Mouse (Mus musculus): ENCODE measurements around the gene Ide. TPM values are rescaled to one million over a fixed set of nuclear protein-coding genes. Genes with fewer than 3 reads are reported as not detected.

Ide gene
- total and polyA plus RNA-seq, 3 experiments, result 32.6 to 87.5 (median 76.8) TPM

DNA sequence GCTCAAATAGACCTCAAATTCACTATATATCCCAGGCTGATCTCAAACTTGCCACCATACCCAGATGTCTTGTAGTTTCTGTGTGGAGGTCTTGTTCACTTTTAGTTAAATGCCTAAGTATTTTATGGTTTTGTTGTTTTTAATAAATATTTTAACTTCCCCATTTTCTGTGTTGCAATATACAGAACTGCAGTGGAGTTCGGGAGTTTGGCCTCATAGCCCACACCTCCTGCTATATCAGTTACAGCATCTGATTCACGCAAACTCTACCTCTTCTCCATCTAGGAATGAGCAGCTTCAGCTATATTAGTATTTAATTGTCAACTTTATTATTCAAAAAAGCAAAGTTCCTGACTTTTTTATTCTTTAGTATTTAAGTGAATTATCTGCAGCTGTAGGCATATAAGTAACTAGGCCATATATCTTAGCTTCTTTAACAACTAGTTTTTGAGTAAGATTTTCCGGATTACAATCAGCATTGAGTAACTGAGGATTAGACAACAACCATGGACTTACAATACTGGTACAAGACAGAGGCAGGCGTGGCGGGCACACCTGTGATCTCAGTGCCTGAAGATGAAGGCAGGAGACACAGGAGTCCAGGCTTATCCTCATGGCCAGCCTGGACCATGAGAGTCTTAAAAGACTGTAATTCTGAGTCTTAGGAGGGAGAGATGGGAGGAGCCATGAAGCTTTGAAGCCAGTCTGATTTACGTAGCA is 29.7 kb downstream of the Ide start:
- peaks cover 0 to 15% of the 10 kb centered on the region in 2 experiments; a peak in 3 of 4 replicates for H3K36me3 ChIP-seq (ENCODE audit: control insufficient read depth in 1 of 2, insufficient read depth in 2 of 2, low read length in 2 of 2)

DNA sequence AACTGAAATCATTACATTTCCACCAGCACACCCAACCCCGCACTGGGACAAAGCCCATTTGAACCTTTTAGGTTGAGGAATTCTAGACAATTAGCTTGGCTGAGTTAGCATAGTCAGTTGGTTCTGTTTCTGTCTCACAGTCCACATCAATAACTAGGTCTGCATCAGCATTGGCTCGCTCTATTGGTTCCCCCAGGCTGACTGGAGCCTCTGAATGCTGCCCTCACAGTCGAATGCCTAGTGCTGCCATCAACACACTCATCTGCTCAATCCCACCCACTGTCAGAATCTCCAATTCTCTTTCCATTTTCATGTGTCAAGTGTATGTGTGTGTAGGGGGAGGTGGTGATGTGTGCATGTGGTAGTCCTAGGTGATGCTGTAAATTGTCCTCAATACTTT is 31.5 kb downstream of the Ide start:
- Histone ChIP-seq H3K27ac (ENCODE audit: control insufficient read depth, low read depth, low read length) (no peak overlapping the region), H3K36me3 (ENCODE audit: control insufficient read depth in 1 of 2, insufficient read depth in 2 of 2, low read length in 2 of 2) (peaks cover 0 to 12% of the 10 kb centered on the region in 2 experiments; a peak in 3 of 4 replicates)

More for the DNA sequence above, 29.7 kb downstream of the Ide start:
- TF ChIP-seq ZC3H11A (IDR thresholded peaks at IDR 0.05; ENCODE audit: low read depth, low read length) (no peak), MAX (IDR thresholded peaks at IDR 0.05; ENCODE audit: low read length) (no peak), E2F4 (IDR thresholded peaks at IDR 0.05; ENCODE audit: borderline replicate concordance, low read depth, low read length) (no peak), ZMIZ1 (IDR thresholded peaks at IDR 0.05; ENCODE audit: low read depth, low read length) (no peak), POLR2A (IDR thresholded peaks at IDR 0.05; ENCODE audit: control insufficient read depth in 1 of 2, insufficient read depth in 1 of 2, low read depth in 1 of 2, low read length in 2 of 2, poor library complexity in 1 of 2) (no peak), USF1 (IDR thresholded peaks at IDR 0.05; ENCODE audit: low read depth, low read length) (no peak), POLR2AphosphoS2 (IDR thresholded peaks at IDR 0.05; ENCODE audit: low read length) (no peak), ELF1 (IDR thresholded peaks at IDR 0.05; ENCODE audit: low read depth, low read length) (no peak), POLR2AphosphoS5 (IDR thresholded peaks at IDR 0.05; ENCODE audit: borderline replicate concordance, low read depth, low read length) (no peak), NRF1 (IDR thresholded peaks at IDR 0.05; ENCODE audit: insufficient read depth, low read depth, low read length, poor library complexity, severe bottlenecking) (no peak), HCFC1 (IDR thresholded peaks at IDR 0.05; ENCODE audit: low read depth, low read length) (no peak)
- H3K9me3 ChIP-seq (replicated peaks; ENCODE audit: insufficient read depth, low read length), result no peaks in the 10 kb centered on the region
- no peaks in the 10 kb centered on the region; a peak in 1 of 4 replicates for H3K4me1 ChIP-seq (ENCODE audit: control insufficient read depth in 1 of 2, insufficient read depth in 2 of 2, low read length in 2 of 2)
- H3K79me2 ChIP-seq (ENCODE audit: control insufficient read depth, insufficient read depth, low read length, poor library complexity), result no peaks in the 10 kb centered on the region
- H3K27me3 ChIP-seq (ENCODE audit: control insufficient read depth in 1 of 2, insufficient read depth in 2 of 2, low read length in 2 of 2), result no peaks in the 10 kb centered on the region
- no peak overlapping the region for H3K9ac ChIP-seq (ENCODE audit: control insufficient read depth, low read depth, low read length, poor library complexity, severe bottlenecking)
- no peak for DNase-seq (ENCODE audit: low read depth, low spot score)
- H3K27ac ChIP-seq (ENCODE audit: control insufficient read depth, low read depth, low read length), result no peak overlapping the region
- H3K4me3 ChIP-seq (ENCODE audit: control insufficient read depth in 1 of 2, insufficient read depth in 1 of 2, low read depth in 2 of 2, low read length in 2 of 2), result no peak overlapping the region

More for the DNA sequence above, 31.5 kb downstream of the Ide start:
- no peaks in the 10 kb centered on the region; a peak in 1 of 4 replicates for H3K4me1 ChIP-seq (ENCODE audit: control insufficient read depth in 1 of 2, insufficient read depth in 2 of 2, low read length in 2 of 2)
- H3K9ac ChIP-seq (ENCODE audit: control insufficient read depth, low read depth, low read length, poor library complexity, severe bottlenecking), result no peak overlapping the region
- H3K4me3 ChIP-seq (ENCODE audit: control insufficient read depth in 1 of 2, insufficient read depth in 1 of 2, low read depth in 2 of 2, low read length in 2 of 2), result no peak overlapping the region
- no peaks in the 10 kb centered on the region for H3K27me3 ChIP-seq (ENCODE audit: control insufficient read depth in 1 of 2, insufficient read depth in 2 of 2, low read length in 2 of 2)
- no peaks in the 10 kb centered on the region for H3K9me3 ChIP-seq (replicated peaks; ENCODE audit: insufficient read depth, low read length)
- no peaks in the 10 kb centered on the region for H3K79me2 ChIP-seq (ENCODE audit: control insufficient read depth, insufficient read depth, low read length, poor library complexity)
- no peak for TF ChIP-seq E2F4 (IDR thresholded peaks at IDR 0.05; ENCODE audit: borderline replicate concordance, low read depth, low read length)
- no peak for TF ChIP-seq MAFK (IDR thresholded peaks at IDR 0.05; ENCODE audit: borderline replicate concordance, low read depth, low read length)
- no peak for TF ChIP-seq BHLHE40 (IDR thresholded peaks at IDR 0.05; ENCODE audit: borderline replicate concordance, low read depth, low read length)
- TF ChIP-seq ELF1 (IDR thresholded peaks at IDR 0.05; ENCODE audit: low read depth, low read length), result no peak
- no peak for TF ChIP-seq POLR2AphosphoS2 (IDR thresholded peaks at IDR 0.05; ENCODE audit: low read length)
- TF ChIP-seq MAX (IDR thresholded peaks at IDR 0.05; ENCODE audit: low read length), result no peak
- TF ChIP-seq CHD2 (IDR thresholded peaks at IDR 0.05; ENCODE audit: low read length), result no peak
- TF ChIP-seq ZC3H11A (IDR thresholded peaks at IDR 0.05; ENCODE audit: low read depth, low read length), result no peak
- TF ChIP-seq MYB (IDR thresholded peaks at IDR 0.05; ENCODE audit: low read depth, low read length), result no peak
- no peak for TF ChIP-seq TCF12 (IDR thresholded peaks at IDR 0.05; ENCODE audit: low read depth, low read length)
- no peak for TF ChIP-seq SMC3 (IDR thresholded peaks at IDR 0.05; ENCODE audit: low read depth, low read length)
- TF ChIP-seq MEF2A (IDR thresholded peaks at IDR 0.05; ENCODE audit: extremely low read depth, insufficient replicate concordance, low read depth, low read length, poor library complexity, severe bottlenecking), result no peak
- no peak for DNase-seq (ENCODE audit: low read depth, low spot score)
